Mouse (Mus musculus) right cerebral cortex, postnatal 14 days (tissue): ENCODE measurements around the gene Foxb2.
A peak's percentile ranks its signal among the peaks of the same experiment; 100 is the strongest.
"Not testable (repeated sequence)": the region's sequence is repeated elsewhere in the genome, so short reads cannot be mapped to it uniquely, and the experiment has no call there.

Experiments
- DNase-seq: peaks from one replicate; pipeline ENCODE4 v3.0.0; 2022

Foxb2 gene

DNA sequence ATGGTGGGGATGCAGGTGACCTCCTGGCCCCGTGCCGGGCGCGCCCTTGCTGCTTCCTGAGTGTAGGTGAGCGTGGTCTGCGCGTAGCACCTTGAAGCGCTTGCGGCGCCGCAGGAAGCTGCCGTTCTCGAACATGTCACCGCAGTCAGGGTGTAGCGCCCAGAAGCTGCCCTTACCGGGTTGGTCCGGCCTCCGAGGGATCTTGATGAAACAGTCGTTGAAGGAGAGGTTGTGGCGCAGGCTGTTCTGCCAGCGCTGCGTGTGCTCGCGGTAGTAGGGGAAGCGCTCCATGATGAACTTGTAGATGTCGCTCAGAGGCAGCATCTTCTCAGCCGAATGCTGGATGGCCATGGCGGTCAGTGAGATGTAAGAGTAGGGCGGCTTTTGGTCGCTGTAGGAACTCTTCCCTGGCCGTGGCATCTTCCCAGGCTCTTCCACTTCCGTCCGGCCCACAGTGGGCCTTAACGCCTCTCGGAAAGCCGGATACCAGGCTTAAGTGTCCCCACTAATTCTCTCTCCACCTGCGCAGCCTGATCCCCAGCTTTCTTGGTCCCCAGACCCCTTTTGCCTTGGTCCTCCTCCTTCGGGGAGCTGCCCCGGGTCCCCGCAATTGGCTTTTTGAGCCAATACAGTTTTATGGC lies at the start of gene Foxb2:
Gene Foxb2 (minus strand): TSS at position 585 of the 641 bp plus-strand sequence.
- DNase-seq = no peak

DNA sequence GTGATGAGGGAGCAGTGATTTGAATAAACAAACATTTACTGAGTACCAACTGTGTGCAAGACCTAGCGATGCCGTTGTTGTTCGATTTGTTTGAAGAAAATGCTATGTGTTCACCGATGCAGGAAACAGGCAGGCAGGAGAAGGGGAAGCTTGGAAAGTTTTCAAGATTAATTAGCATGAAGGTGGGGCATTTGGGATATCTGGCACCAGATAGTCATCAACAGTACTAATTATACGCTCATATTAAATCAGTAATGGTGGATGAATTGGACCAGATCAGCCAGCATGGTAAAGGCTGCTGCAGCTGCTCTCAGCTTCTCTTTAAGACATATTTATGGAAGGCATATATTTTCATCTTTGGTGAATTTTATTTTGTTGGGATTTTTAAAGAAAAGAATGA lies 37.9 kb upstream of the Foxb2 start:
- DNase-seq = no peak

DNA sequence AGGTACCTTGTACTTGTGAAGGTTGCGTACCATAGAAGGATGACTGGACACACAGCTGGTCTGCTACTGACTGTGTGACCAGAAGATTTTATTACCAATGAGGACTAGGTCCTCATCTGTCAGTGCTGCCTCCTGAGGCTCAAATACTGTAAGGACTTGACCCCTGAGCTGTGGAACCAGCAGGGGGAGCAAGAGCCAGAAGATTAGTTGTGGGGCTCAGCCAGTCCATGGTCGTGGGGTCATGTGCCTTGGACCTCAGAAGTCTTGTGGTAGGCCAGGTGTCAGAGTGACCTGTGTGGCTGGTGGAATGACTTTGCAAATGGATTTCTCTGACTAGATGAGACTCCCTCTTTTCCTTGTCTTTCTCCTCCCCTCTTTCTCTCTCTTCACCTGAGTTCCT lies 29.5 kb upstream of the Foxb2 start:
- peak; percentile 9 for DNase-seq

DNA sequence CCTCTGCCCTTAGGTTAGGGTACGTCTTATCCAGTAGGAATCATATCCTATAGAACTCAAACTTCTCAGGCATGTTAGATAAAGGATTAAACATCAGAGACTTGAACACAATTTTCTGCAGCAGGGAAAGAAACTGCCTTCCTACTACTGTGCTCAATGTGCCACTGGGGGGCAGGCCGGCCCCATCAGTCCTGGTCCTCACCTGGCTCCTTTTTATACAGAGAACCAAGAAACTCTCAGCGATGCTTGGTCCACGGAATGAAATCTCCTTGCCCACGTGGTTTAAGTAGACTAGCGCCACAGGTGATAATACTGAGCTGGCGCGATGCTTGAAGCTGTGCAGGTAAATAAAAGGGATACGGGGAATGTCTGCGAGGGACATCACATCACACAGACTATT lies 26.1 kb upstream of the Foxb2 start:
- peak; percentile 19 for DNase-seq

DNA sequence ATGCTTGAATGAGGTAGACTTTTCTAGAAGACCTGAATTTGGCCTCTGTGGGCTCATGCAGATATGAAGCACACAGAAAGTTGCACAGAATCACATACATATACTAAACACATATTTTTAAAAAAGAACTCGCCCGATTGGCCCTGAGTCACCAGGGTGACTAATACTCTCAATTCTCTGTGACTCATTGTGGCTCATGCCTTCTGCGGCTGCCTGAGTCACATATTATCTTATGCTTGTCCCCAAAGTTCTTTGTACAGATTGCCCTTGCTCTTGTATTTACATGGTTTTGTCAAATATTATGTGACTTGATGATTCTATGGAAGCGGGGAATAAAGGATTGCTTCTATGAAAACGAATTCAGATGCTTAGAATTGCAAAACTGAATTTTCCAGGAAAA lies 25.0 kb upstream of the Foxb2 start:
- no peak for DNase-seq

DNA sequence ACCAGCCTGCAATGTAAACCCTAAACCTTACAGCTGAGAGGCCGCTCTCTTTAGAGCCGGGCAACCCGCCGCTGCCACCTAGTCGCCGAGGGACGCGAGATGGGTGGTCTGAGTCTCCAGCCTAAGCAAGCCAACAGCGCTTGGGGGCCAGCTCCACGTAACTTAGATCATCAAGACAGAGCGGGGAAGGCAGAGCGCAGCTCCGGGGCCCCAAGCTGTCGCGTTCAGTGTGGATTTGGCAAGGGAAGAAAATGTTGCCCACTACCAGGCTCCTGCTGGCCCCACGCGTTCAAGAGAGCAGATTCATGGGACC lies 2.8 kb upstream of the Foxb2 start:
- no peak for DNase-seq

DNA sequence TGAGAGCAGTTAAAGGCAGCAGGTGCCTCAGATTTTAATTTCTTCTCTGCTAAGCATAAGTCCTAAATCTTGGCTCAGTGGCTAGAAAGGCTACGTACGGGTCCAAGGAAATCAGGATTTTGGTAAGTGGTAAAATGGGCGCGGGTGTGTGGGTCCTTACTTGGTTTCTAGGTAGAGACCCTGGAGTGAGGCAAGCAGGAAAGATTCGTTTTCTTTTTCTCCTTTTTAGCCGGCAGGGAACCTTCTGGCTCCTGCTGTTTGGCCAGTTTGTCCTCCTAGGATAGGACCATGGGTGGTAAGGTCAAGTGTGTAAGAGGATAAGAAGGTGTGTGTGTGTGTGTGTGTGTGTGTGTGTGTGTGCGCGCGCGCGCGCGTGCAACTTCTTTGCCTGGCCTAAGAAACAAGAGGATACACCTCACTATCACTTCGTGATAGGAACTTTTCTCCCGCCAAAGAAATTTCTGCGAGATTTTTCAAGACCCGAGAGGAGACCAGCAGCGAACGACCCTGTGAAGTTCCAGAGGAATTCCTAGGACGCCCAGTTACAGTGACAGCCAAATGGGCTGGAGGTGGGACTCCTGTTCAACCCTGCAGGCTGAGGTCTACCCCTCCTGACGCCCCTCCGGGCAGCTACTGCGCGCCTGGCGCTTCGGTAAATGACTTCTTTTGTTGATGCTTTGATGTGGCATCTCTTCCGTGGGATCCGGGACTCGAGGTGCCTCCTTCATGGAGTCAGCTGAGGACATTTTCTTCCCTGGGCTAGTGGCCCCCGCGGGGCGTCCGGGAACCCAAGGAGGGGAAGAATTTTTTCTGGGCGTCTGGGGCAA lies 2.2 kb upstream of the Foxb2 start:
- DNase-seq = no peak

DNA sequence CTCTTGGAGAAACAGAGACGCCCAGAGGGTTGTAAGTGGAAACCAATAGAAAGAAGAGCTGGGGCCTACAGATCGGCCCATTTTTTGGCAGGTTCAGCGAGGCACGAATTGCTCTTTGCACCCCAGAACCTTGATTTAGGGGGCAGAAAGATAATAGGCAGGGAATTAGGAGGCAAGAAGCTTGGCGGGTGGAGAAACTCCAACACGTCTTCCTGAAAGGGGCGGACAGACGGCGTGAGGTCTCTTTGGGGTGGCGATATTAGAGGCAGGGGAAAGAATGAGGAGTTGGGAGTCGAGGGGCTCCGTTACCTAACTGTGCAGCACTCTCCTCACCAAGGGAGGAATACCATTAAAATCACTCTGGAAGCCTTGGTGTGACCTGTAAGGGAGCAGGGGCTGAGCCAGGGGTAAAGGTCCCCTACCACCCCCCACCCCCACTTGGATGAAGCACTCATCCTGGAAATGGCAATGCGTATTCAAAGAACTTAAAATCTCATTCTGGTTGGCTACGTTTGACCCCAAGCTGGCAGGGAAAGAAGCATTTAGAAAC lies 1.5 kb upstream of the Foxb2 start:
- no peak for DNase-seq

DNA sequence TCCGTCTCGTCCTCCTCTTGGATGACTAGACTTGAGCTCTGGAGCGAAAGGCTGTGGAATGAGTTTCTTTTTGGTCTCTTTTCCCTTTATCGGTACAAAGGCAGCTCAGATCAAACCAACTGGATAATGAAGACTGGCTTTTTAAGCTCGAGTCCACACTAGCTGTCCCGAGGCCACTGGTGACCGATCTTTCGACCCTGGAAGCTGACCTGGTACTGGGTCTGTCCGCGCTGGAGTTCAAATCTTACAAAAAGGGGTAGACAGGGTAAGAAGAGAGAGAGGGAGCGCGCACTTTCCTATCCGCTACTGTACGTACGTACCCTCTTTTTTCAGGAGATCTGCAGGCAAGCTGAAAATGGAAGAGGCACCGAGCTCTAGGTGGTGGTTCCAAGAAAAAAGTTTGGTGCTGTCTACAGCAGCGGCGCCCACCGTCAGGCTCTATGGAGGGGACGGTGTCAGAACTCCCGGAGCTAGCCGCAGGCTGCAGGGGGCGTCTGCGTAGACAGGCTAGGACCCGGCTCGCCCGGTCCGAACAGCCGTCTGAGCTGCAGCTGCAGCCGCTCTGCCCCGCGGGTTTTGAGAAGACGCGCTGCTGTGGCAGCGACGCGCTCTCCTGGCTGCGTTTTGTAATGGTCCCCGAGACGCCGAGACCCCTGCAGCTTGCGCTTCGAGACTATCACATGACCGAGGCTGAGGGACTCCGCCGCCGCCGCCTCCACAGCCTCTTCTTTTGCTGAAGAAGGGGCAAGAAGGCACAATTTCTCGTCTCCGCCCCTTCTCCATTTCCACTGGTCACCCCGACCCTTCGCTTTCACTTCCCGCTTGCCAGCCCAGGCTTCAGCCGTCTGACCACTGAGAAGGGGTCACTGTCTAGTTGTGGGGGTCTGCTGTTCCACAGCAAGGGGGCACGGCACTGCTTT lies 597 bp upstream of the Foxb2 start:
- DNase-seq = no peak

DNA sequence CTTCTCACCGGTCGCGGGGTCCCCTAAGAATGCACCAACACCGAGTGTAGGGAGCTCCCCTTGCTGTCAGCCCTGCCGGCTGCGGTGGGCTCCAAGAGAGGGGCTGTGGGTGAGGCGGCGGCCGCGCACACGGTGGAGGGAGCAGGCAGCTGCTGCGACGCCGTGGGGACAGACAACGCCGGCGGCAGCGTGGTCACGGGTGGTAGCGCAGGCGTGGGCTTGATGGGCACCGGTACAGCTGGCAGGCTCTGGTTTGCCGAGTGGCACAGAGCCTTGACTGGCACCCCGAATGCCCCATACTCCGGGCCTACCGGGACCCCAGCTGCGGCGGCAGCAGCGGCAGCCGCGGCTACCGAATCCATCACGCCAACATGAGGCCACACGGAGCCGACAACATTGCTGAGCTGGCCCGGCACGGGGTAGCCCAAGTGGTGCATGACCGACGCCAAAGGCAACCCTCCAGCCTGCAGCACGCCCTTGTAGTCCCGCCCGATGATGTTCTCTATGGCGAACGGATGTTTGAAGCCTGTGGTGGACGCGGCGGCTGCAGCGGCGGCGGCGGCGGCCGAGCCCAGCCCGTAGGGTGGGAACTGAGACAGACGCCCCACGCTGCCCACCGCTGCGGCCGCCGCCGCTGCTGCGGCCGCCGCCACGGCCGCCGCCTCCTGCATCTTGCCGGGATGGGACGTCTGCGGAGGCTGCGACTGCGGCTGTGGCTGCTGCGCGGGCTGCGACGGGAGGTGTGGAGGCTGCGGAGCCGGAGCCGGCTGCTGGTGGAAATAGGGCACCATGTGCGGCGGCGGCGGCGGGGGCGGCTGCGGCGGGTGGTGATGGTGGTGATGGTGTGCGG lies 1.0 kb downstream of the Foxb2 start:
- DNase-seq = peak; percentile 25

DNA sequence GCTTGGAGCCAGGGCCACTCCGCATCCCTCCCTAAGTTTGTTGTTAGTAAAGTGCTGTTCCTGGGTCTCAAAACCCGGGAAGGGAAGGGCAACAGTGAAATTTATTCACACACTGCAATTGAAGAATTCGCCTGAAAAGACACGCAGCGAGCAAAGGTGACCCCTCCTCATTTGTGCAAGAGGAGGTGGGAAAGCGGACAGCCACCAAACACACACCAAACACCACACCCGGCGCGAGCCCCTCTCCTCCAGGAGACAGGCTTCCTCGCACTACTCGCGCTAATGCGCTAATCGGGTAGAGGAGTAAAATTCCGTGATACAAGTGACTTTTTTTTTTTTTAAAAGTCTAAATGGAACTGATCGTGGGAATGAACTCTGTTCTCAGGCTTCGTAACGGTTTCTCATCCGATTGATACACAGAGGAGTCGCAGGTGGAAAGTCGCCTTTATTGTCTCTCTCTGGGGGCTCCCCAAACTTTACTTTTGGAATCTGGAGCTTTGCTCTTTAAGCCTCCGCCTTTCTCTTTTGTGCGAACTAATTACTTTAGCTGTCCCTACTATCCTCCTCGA lies 2.3 kb downstream of the Foxb2 start:
- no peak for DNase-seq

DNA sequence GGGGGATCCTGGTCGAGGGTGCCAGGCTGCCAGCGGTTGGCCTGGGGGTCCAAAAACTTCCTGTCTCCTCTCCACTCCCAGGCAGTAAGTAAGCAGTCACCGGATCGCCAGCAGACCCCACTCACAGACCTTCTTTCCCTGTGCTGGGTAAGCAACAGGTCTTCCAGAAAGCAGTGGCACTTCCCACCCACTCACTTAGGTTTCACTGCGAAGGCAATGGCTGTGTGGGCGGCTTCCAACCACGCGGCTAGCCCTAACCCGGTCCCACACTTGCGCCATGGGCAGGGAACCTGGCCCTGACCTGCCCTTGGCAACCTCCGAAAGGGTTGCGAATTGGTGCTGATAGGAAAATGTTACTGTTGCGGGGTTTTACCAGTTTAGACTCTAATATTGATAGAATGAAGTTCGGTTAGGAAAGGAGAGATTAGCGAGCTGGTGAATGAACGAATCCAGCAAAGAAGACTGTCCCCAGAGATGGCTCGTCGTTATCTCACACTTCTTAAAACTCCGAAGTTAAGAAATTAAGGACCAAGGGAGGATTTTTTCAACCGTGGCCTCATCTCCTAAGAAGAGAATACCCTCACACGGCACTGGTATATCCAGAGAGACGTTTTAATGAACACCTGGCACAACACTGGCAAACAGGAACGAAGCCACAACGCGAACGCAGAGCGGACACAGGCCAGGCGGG lies 3.0 kb downstream of the Foxb2 start:
- DNase-seq = no peak

DNA sequence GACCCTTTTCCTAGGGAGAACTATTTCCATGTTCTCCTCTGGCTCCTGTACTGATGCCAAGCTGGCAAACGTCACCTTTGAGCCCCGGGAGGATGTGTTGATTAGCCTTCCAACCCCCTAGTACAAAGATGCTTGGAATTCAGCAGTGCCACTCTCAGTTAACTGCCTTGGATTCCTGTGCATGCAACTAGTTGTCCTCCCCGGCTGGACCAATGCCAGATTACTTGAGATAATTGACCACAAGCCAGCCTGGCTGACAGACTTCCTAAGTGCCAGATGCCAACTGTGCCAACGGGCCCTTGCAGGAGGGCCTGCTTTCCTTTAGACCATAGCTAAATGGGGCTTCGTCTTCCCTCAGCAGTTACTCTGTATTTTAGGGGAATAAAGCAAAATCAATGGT lies 5.1 kb downstream of the Foxb2 start:
- DNase-seq = peak; percentile 7

DNA sequence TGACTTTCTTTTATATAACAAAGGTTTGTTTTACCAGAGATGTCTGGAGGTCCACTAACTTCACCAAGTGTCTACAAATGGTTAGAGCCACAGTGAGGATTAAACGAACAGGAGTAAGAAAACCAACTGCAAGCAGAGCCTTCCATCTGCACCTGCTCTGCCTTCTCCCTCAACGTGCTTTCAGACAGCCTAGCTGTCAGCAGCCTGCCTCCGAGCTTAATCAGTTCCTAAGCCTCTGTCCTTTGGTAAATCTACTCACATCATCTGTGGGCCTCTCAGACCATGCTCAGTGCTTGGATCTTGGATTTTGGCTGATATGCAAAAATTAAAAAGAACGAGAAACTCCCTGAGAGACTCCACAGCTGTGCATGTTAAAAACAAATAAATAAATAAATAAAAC lies 15.0 kb downstream of the Foxb2 start:
- no peak for DNase-seq

DNA sequence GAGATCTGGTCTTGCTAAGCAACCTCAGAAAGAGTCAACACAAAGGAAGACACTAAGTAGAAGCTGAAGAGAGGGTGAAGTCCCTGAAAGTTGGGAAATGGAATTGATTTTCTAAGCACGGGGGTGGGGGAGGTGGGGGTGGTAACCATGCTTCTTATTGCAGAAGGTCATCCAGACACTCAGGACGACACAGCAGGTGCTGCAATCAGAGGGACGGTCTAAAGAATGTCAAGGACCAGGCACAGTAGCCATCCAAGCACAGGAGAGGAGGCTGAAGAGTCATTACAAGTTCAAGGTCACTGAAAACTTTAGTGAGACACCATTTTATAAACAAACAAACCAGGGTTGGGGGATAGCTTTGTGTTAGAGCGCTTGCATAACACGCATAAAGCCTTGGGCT lies 16.9 kb downstream of the Foxb2 start:
- DNase-seq = no peak

DNA sequence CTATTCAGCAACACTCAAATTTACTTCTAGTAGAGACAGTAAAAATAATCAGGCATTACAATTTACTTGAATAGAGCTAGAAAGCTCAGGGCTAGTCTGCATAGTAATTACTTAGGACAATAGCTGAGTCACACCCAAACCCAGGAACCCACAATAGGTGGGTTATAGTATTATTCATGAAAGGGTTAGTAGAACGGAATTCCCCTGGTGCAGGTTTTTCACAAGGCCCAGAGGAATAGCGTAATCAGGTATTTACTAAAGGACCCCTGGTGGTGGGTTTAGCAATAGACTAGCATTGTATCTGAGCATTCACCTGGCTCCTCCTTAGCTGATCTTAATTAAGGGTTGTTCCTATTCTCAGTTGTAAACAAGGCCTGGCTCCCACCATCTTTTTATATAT lies 29.5 kb downstream of the Foxb2 start:
- DNase-seq = not testable (repeated sequence)

DNA sequence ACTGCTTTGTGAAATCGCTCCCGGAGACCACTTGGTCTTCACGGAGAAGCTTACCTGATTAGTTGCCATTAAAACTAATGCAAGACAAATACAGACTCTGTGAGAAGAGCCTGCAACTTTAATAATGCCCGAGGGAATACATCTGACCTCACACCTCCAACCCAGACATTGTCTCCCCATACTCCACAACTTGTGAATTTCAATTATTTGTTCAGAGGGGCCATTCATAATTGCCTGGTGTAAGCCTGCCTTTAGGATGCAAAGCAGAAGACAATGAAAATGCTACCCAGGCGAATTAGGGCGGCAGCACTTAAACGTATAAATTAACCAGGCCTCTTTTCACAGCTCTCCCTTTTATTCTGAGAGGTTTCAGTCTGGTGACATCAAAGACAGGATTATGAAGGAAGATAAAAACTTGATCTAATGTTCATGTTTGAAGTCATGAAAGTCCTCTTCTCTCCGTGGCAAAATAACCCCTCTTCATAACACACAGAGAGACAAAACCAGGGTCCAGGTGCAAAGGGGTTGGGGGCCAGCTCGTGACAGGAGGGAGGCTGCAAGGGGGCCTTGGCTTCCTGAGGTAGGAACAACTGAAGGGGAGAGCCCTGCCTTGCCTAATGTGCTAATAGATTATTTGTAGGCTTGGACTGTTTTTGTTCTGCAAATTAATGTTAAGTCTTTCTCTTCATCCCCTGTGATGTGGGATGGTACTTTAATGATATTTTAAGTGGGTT lies 31.9 kb downstream of the Foxb2 start:
- DNase-seq = no peak

DNA sequence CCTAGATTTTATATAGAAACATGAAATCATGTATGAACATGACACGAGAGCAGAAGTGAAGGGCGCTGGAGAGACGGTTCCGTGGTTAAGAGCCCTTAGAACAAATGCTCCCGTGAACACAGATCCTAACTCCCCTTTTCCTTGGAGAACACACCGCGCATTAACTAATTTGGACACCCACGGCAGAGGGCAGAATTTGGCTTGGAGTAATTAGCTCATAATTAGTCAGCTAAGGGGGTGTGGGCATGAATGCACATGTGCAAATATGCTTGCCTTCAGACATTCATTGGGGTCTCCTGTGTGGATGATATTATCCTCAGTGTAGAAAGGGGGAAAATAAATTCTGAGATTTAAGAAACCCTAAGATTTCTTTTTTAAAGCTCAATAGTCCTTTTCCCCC lies 32.6 kb downstream of the Foxb2 start:
- DNase-seq = no peak

DNA sequence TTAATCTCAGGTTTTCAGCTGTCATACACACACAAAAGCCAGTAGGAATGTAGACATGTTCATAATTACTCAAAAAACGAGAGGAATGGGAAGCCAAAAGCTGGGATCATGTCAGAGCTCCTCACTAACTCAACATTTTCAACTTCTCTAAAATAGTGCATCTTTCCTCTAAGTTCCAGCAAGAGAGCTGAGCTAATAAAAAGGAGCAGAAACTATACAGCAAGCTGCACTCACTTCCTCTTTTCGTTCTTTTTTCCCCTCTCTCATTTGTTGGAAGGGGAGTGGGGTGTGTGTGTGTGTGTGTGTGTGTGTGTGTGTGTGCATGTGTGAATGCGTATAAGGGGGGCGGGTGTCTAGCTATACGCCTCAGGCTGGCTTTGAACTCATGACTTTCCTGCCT lies 45.9 kb downstream of the Foxb2 start:
- DNase-seq = no peak

DNA sequence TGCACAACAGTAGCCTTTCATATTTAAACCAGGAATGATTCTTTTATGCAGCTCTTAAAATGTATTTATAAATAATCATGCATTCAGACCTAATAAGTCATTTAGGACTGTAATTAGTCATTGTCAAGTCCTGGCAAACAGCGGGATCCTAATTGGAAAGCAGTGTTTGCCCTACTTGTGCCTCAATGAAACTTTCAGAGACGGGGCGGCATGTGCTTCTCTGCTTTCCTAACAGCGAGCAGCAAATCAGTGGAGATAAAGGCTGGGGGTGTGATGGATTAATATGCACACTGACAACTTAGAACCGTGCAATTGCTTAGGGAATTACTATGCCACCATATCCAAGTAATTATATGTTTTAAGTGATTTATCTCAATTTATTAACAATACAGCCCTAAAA lies 48.4 kb downstream of the Foxb2 start:
- DNase-seq = no peak
